Mouse (Mus musculus) neural tube, embryonic 15.5 days (tissue): Measurements from ENCODE around the gene Tbck. TPM values are rescaled to one million over a fixed set of nuclear protein-coding genes. Genes with fewer than 3 reads are reported as not detected.

Source experiments
- ATAC-seq: fragments of 200-750 bp; cut with Nextera tagmentation; 2 replicates; pipeline ENCODE4 v1.8.0; 2017; ENCODE audit warnings: mild to moderate bottlenecking, moderate TSS enrichment, moderate library complexity; ENCODE audit not compliant: low FRiP score
- H3K27ac ChIP-seq: fragments of 300-500 bp; sonication (generic); replicated peaks from 2 replicates; pipeline ENCODE4 v1.5.1; 2015; ENCODE audit warnings: mild to moderate bottlenecking, inconsistent platforms
- H3K27me3 ChIP-seq: fragments of 300-500 bp; sonication (generic); replicated peaks from 2 replicates; pipeline ENCODE4 v1.6.1; 2015; ENCODE audit warnings: inconsistent platforms
- H3K36me3 ChIP-seq: fragments of 300-500 bp; sonication (generic); 2 replicates; pipeline ENCODE4 v1.6.1; 2015; ENCODE audit warnings: inconsistent platforms
- H3K4me1 ChIP-seq: fragments of 300-500 bp; sonication (generic); 2 replicates; pipeline ENCODE4 v1.6.1; 2015; ENCODE audit warnings: inconsistent platforms
- H3K4me2 ChIP-seq: fragments of 300-500 bp; sonication (generic); 2 replicates; pipeline ENCODE4 v1.6.1; 2015; ENCODE audit warnings: inconsistent platforms, mild to moderate bottlenecking, moderate library complexity
- H3K4me3 ChIP-seq: fragments of 300-500 bp; sonication (generic); replicated peaks from 2 replicates; pipeline ENCODE4 v1.5.1; 2015; ENCODE audit warnings: mild to moderate bottlenecking, inconsistent platforms
- H3K9ac ChIP-seq: fragments of 300-500 bp; sonication (generic); replicated peaks from 2 replicates; pipeline ENCODE4 v1.6.1; 2015; ENCODE audit warnings: mild to moderate bottlenecking, inconsistent platforms
- H3K9me3 ChIP-seq: fragments of 300-500 bp; sonication (generic); replicated peaks from 2 replicates; pipeline ENCODE4 v1.6.1; 2016; ENCODE audit warnings: inconsistent platforms
- WGBS: fragments of 180-500 bp; shearing (Covaris S2); methylation state at CpG from one replicate; pipeline ENCODE4 v1.1.7; 2015; ENCODE audit warnings: mixed read lengths; 5-methylcytosine and 5-hydroxymethylcytosine counted together
- polyA plus RNA-seq: library from polyadenylated mRNA; unstranded; fragments of >200 nt; fragmentation: Nextera tagmentation; extraction: Ambion mirVana; gene quantifications from 2 replicates; pipeline ENCODE4 v1.2.1, GENCODE M21; 2015

Gene Tbck
- polyA plus RNA-seq, 1 experiment from 2014 or later: 32.2 TPM

- ATAC-seq: no peak
- Histone ChIP-seq H3K4me1 (no peaks in the 10 kb centered on the region), H3K36me3 (peaks cover 6% of the 10 kb centered on the region), H3K9ac (no peak overlapping the region), H3K27ac (no peak overlapping the region), H3K4me3 (no peak overlapping the region), H3K27me3 (no peaks in the 10 kb centered on the region), H3K9me3 (no peaks in the 10 kb centered on the region), H3K4me2 (no peak overlapping the region)
- WGBS: 89% methylated on average over 3 of the region's 3 CpGs
These were observed 20.3 kb downstream of the Tbck start for GRCm38 (mm10) chr3:132704216-132704615.

GRCm38 (mm10) chr3:132706977-132707376 is 23.0 kb downstream of the Tbck start:
- Histone ChIP-seq H3K36me3 (peaks cover 6% of the 10 kb centered on the region), H3K4me1 (no peaks in the 10 kb centered on the region), H3K4me2 (no peak overlapping the region), H3K9me3 (no peaks in the 10 kb centered on the region), H3K4me3 (no peak overlapping the region), H3K9ac (no peak overlapping the region), H3K27ac (no peak overlapping the region), H3K27me3 (no peaks in the 10 kb centered on the region)
- WGBS: 86% methylated on average over 4 of the region's 4 CpGs
- no peak for ATAC-seq

- Histone ChIP-seq H3K9ac (no peak overlapping the region), H3K4me3 (no peak overlapping the region), H3K4me1 (no peaks in the 10 kb centered on the region), H3K27ac (no peak overlapping the region), H3K36me3 (peaks cover 4% of the 10 kb centered on the region; the same call in 1 of the 2 replicates), H3K9me3 (no peaks in the 10 kb centered on the region), H3K27me3 (no peaks in the 10 kb centered on the region), H3K4me2 (no peak overlapping the region)
- WGBS: 89% methylated on average over 5 of the region's 5 CpGs
- ATAC-seq: no peak
These were observed 30.0 kb downstream of the Tbck start for GRCm38 (mm10) chr3:132713913-132714312.

GRCm38 (mm10) chr3:132717316-132717715 is 33.4 kb downstream of the Tbck start:
- 96% methylated on average over 4 of the region's 4 CpGs for WGBS
- H3K9ac ChIP-seq: no peak overlapping the region
- no peaks in the 10 kb centered on the region for H3K4me1 ChIP-seq
- H3K27me3 ChIP-seq: no peaks in the 10 kb centered on the region
- ATAC-seq: no peak
- no peak overlapping the region for H3K27ac ChIP-seq
- peaks cover 14% of the 10 kb centered on the region for H3K36me3 ChIP-seq
- H3K4me3 ChIP-seq: no peak overlapping the region
- H3K9me3 ChIP-seq: no peaks in the 10 kb centered on the region
- H3K4me2 ChIP-seq: no peak overlapping the region

- Histone ChIP-seq H3K9me3 (no peaks in the 10 kb centered on the region), H3K4me1 (no peaks in the 10 kb centered on the region), H3K9ac (no peak overlapping the region), H3K4me2 (no peak overlapping the region), H3K4me3 (no peak overlapping the region), H3K36me3 (peaks cover 35% of the 10 kb centered on the region), H3K27me3 (no peaks in the 10 kb centered on the region), H3K27ac (no peak overlapping the region)
- 86% methylated on average over 3 of the region's 3 CpGs for WGBS
- no peak for ATAC-seq
These were observed 40.4 kb downstream of the Tbck start for GRCm38 (mm10) chr3:132724326-132724725.

GRCm38 (mm10) chr3:132744287-132745146 is 60.6 kb downstream of the Tbck start:
- H3K4me1 ChIP-seq: no peaks in the 10 kb centered on the region
- no peak overlapping the region for H3K27ac ChIP-seq
- 64% methylated on average over 10 of the region's 10 CpGs for WGBS
- no peak overlapping the region for H3K4me2 ChIP-seq
- no peak overlapping the region for H3K9ac ChIP-seq
- no peaks in the 10 kb centered on the region for H3K27me3 ChIP-seq
- no peak for ATAC-seq
- no peak overlapping the region for H3K4me3 ChIP-seq
- H3K9me3 ChIP-seq: no peaks in the 10 kb centered on the region
- H3K36me3 ChIP-seq: 0 out of 2 replicates have a peak, but pooled peaks cover 3% of the 10 kb centered on the region

GRCm38 (mm10) chr3:132747036-132747435 is 63.1 kb downstream of the Tbck start:
- Histone ChIP-seq H3K4me3 (no peak overlapping the region), H3K4me2 (no peak overlapping the region), H3K9me3 (no peaks in the 10 kb centered on the region), H3K27ac (no peak overlapping the region), H3K36me3 (0 out of 2 replicates have a peak, but pooled peaks cover 3% of the 10 kb centered on the region), H3K27me3 (no peaks in the 10 kb centered on the region), H3K4me1 (no peaks in the 10 kb centered on the region), H3K9ac (no peak overlapping the region)
- peak; percentile 95 for ATAC-seq
- 29% methylated on average over 3 of the region's 3 CpGs for WGBS

GRCm38 (mm10) chr3:132747766-132748165 is 63.8 kb downstream of the Tbck start:
- WGBS: 84% methylated on average over 14 of the region's 14 CpGs

GRCm38 (mm10) chr3:132748750-132749149 is 64.8 kb downstream of the Tbck start:
- Histone ChIP-seq H3K9ac (no peak overlapping the region), H3K27ac (no peak overlapping the region), H3K36me3 (peaks cover 10% of the 10 kb centered on the region), H3K4me3 (no peak overlapping the region), H3K4me1 (no peaks in the 10 kb centered on the region), H3K27me3 (no peaks in the 10 kb centered on the region), H3K4me2 (no peak overlapping the region), H3K9me3 (no peaks in the 10 kb centered on the region)
- WGBS: 96% methylated on average over 3 of the region's 3 CpGs
- no peak for ATAC-seq

More at GRCm38 (mm10) chr3:132747766-132748165, 63.8 kb downstream of the Tbck start:
- no peaks in the 10 kb centered on the region for H3K9me3 ChIP-seq
- H3K36me3 ChIP-seq: peaks cover 6% of the 10 kb centered on the region; the same call in 1 of the 2 replicates
- no peak for ATAC-seq
- no peak overlapping the region for H3K27ac ChIP-seq
- no peaks in the 10 kb centered on the region for H3K27me3 ChIP-seq
- H3K4me3 ChIP-seq: no peak overlapping the region
- no peak overlapping the region for H3K9ac ChIP-seq
- no peaks in the 10 kb centered on the region for H3K4me1 ChIP-seq
- H3K4me2 ChIP-seq: no peak overlapping the region

- Histone ChIP-seq H3K9ac (no peak overlapping the region), H3K27ac (no peak overlapping the region), H3K4me3 (no peak overlapping the region), H3K27me3 (no peaks in the 10 kb centered on the region), H3K9me3 (no peaks in the 10 kb centered on the region), H3K4me1 (no peaks in the 10 kb centered on the region), H3K36me3 (peaks cover 19% of the 10 kb centered on the region), H3K4me2 (no peak overlapping the region)
- no peak for ATAC-seq
- WGBS: 83% methylated on average over 4 of the region's 4 CpGs
These were observed 68.8 kb downstream of the Tbck start for GRCm38 (mm10) chr3:132752772-132753171.

- H3K27me3 ChIP-seq: no peaks in the 10 kb centered on the region
- H3K4me3 ChIP-seq: no peak overlapping the region
- H3K4me2 ChIP-seq: no peak overlapping the region
- no peaks in the 10 kb centered on the region for H3K9me3 ChIP-seq
- H3K4me1 ChIP-seq: no peaks in the 10 kb centered on the region
- H3K9ac ChIP-seq: no peak overlapping the region
- WGBS: 87% methylated on average over 1 of the region's 1 CpGs
- H3K27ac ChIP-seq: no peak overlapping the region
- peaks cover 24% of the 10 kb centered on the region for H3K36me3 ChIP-seq
- ATAC-seq: no peak
These were observed 72.3 kb downstream of the Tbck start for GRCm38 (mm10) chr3:132756274-132756673.

GRCm38 (mm10) chr3:132766033-132766726 is 82.2 kb downstream of the Tbck start:
- WGBS: 71% methylated on average over 17 of the region's 17 CpGs
- Histone ChIP-seq H3K27me3 (no peaks in the 10 kb centered on the region), H3K4me2 (no peak overlapping the region), H3K4me1 (no peaks in the 10 kb centered on the region), H3K4me3 (no peak overlapping the region), H3K27ac (no peak overlapping the region), H3K36me3 (no peaks in the 10 kb centered on the region), H3K9ac (no peak overlapping the region), H3K9me3 (no peaks in the 10 kb centered on the region)
- ATAC-seq: peak; percentile 74; the same call in 1 of the 2 replicates
